Mouse (Mus musculus): ENCODE data around the gene Eefsec.

The Eefsec gene

DNA sequence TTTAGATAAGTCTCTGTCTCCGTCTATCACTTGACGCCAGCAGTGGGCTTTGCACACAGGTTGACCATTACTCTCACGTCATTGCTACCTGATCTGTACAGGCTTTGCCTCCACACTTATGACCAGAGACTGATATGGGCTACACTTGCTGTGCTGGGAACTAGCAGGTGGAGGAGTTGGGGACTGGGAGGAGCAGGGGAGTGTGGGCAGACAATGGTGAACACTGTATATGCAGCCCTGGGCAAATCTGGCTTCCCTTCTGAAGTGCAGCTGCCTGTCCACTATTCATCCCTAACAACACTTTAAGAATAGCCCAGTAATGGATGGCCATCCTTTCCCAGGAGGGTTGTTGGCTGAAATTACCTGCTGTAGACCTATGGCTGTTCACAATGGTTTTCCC is 103.4 kb downstream of the Eefsec start:
- CTCF ChIA-PET, result no interaction called here

DNA sequence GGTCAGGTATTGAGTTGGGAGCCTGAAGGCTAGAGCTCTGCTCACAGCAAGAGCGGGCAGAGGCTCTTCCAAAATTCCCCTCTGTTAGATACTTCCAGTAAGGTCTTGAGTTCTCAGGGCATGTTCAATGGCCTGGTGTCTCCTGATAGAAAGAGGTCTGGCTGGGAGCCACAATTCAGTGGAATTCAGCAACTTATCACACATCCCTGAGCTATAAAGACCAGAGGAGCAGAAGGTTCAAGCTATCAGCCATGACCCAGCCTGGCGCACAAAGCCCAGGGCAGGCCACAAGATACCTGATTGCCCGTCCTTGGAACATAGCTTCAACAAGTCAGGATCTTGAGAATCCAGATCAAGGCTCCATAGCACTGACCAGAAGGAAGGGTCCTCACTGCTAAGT is 105.2 kb downstream of the Eefsec start:
- CTCF ChIA-PET, result no interaction called here

DNA sequence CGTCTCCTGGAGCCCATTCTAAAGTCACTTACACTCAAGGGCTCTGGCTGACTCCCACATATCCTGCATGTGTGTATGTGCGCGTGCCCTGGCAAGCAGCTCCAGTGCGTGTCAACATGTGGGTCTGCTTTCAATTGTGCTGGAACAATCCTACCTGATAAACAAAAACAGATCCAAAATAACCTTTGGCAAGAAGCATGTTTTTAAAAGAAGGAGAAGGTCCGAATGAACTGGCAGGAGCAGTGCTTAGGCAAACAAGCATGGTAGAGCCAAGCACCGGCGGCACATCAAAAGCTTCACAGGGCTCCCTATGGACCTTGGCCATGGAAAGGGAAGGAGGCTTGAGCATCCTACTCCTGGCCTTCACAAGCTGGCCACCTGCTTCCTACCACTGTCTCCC is 105.6 kb downstream of the Eefsec start:
- CTCF ChIA-PET, result no interaction called here

DNA sequence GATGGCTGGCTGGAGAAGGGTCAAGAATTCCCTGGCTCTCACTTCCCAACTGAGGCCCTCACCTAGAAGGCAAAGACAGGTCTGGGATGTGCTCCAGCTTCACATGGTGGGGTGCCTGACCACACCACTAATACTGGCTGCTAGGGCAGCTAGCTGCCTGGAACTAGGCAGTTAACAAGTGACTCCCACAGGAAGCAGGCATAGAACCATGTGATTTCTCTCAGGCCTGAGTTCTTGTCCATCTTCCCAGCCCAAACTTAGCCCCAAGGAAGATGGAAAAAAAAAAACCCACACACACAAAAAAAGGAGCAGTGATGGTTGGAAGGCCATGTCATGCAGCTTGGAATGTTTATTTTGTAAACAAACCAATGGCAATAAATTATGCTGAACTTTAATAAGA is 117.0 kb downstream of the Eefsec start:
- CTCF ChIA-PET, result no interaction called here

DNA sequence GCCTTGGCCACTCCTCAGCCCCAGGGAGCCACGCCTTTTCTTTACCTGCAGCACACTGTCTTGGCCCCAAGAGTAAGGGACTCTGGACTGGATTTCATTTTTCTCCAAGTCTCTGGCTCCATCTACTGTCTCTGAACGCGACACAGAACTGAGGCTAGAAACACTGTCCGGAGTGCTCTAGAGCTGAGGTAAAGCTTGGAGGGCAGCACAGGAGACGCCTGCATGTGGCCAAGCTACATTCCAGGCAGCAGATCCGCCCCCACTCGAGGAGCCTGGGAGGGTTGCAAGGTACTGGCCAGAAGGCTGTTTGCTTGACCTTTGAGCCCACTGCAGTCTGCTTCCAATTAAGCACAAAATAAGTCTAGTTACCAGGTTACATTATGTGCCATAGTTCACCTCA is 124.5 kb downstream of the Eefsec start:
- CTCF ChIA-PET, result no interaction called here

DNA sequence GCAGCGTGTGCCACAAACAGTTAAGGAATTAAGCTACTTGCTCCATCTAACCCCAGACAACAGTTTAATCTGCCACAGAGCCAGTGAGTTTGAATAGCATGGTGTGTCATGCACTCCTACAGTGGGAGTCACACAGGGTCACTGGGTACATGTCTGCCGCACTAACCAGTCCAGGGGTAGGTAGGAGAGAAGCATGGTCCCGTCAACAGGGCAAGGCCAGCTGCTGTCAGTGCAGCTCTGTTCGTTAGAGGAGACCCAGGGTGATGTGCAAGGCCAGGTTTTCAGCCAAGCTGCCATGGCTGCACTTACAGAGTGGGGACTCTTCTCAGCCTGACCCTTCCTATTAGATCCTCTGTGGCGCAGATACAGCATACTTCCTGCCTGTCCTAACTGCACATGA is 125.1 kb downstream of the Eefsec start:
- CTCF ChIA-PET, result no interaction called here

DNA sequence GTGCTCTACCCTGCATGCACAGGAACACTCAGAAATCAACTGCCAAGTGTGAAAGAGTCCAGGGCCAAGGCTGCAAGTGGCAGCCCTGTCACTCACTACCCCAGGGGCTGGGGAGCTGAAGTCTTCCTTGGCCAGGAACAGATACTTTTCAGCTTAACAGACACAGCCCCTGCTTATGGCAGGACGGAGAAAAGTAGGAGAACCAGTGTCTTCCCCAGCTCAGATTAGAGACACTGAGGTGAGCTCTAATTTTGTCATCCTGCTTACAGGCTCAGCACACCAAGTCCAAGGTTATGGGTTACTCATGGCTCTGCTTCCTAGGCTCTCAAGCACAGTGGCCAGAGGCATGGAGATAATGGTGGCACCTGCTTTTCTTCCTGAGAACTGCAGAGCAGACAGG is 126.6 kb downstream of the Eefsec start:
- CTCF ChIA-PET, result no interaction called here

DNA sequence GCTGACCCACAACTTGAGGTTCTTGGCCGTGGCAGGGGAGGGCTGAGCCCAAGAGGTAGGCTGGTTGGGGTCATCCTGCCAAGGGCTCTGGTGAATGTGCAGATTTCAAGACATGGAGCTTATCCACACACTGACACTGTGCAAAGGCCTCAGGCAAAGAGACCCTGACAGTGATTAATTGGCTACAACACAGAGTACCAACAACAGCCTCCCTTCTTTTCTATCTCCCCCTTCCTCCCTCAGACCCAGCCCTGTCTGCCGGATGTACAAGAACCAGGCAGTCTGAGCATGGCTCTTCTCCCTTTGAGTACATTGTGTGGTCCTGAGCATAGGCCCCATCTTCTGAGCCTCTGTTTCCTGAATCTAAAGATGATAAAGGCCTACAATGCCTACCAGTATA is 131.0 kb downstream of the Eefsec start:
- CTCF ChIA-PET, result interaction anchor here (0.6 kb wide), 1 partner anchor 73 kb away, joined by 5 read pairs; no protein-coding TSS in a partner anchor

DNA sequence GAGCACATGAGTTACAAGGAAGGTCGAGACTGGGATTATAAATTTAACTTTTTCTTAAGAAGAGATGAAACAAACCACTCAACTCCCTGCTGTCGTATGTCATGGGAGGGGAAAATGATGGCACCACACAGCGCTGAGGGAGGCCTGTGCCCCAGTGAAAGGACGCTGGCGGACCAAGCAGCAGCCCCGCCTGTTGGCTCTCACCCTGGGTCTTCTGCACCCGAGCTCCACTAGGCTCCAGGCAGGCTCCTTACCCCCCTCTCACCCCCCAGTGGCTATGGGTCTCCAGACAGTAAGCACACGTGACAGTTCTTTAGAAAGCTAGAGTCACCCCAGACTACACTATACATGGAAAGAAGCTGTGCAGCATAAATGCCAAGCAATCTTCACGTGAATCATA is 132.4 kb downstream of the Eefsec start:
- CTCF ChIA-PET, result no interaction called here

DNA sequence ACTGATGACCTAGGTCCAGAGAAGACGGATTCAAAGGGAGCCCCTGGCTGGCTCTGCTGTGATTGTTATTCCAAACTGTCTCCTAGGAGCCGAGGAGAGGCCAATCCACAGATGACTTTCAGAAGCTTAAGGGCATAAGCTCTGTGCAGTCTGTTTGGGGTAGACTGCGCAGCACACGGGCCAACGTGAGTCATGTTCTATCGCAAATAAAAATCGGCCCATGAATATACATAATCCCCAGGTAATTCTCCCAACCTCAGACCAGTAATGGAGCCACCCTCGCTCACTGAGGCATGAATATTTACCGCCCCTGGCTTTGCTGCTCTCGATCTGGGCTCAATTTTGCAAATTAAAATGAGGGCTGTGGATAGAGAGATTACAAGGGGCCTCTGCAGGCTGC is 134.7 kb downstream of the Eefsec start:
- CTCF ChIA-PET, result interaction anchor here (0.5 kb wide), 1 partner anchor 13 kb away, joined by 10 read pairs; no protein-coding TSS in a partner anchor

DNA sequence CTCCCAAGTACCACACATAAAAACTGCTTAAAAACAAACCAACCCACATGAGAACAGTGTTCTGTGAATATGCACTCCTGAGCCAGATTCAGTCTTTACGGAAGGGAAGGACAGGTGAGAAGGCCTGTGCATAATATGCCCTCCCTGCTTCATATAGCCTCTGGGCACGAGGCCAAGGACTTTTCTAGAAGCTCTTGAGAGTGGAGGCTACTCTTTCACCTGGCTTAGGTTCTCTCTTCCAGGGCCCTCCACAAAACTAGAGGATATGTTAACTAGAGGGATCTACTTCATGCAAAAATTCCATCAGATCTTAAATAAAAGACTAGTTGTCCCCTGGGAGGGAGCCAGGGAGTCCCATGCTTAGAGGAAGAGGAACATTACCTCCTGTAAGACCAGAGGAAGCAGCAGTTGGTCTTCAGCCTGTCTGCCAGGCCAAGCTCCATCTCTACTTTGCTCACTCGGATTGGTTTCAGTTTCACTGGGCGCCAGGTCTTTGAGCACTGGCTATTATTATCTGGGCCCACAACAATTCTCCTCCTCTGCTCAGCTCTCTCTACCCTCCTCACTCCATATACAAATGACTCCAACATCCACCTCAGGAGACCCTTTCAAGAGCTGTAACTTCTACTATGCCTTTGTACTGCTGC is 140.1 kb downstream of the Eefsec start:
- CTCF ChIA-PET, result interaction anchor here (0.6 kb wide), 1 partner anchor 138 kb away, joined by 16 read pairs; no protein-coding TSS in a partner anchor

DNA sequence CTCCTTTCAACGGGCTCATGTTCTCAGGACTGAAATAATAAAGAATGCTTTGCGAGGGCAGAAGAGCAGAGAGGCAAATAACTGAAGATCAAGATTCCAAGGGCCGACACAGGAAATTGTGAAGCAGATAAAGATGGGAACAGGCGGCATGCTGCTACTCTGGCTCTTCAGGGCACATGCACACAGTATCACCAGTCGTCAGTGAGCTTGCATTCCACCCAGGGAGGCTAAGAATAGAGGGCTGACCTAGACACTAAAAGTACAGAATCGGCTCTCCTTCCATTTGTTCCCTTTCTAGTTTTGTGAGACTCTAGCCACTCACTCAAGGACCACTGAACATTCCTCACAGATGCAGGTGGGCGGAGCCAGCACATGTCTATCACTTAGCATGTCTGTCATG is 145.1 kb downstream of the Eefsec start:
- CTCF ChIA-PET, result no interaction called here

DNA sequence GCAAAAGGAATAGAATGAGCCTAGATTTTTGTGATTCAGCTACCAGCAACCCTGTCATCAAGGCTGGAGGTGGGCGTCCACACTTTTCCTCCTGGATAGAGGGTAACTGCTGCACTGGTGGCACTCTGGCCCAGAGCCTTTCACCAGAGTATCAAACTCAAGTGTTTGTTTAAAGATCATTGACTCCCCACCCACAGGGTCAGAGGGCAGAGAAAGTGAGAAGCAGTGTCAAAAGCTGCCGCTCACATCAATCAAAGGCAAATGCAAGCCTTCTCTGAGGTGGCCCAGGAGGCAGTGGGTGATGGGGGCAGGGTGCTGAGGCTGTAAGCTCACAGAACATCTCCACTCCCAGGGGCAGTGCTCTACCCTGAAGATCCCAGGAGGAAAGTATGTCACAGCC is 146.8 kb downstream of the Eefsec start:
- CTCF ChIA-PET, result interaction anchor here (0.7 kb wide), 1 partner anchor 63 kb away, joined by 9 read pairs; no protein-coding TSS in a partner anchor

DNA sequence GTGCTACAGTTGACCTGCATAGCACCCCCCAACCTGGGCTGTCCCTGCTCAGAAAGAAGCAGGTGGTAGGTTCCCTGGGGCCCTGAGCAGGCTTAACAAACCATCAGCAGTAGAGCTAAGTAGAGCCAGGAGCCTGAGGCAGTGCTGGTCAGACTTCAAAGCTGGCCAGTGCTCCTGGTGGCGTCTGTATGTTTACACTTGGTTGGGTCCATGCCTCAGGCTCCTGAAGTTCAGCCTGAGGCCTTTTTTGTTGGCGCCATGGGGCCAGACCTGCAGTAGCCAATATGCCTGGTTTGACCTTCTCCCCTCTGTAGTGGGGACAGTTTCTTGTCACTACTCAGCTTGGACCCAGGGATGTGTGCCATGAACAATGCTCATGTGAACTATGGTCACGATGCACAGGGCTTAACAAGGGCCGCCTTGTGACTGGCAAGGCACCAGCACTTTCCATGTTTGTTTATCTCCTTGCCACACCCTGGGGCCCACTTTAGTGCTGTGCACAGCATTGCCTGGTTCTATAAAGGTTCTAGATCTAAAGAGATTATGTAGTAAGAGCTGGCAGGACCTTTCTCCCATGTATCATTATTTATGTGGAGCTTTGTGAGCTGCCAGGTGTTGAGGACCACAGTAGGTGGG is 153.9 kb downstream of the Eefsec start:
- CTCF ChIA-PET, result no interaction called here

DNA sequence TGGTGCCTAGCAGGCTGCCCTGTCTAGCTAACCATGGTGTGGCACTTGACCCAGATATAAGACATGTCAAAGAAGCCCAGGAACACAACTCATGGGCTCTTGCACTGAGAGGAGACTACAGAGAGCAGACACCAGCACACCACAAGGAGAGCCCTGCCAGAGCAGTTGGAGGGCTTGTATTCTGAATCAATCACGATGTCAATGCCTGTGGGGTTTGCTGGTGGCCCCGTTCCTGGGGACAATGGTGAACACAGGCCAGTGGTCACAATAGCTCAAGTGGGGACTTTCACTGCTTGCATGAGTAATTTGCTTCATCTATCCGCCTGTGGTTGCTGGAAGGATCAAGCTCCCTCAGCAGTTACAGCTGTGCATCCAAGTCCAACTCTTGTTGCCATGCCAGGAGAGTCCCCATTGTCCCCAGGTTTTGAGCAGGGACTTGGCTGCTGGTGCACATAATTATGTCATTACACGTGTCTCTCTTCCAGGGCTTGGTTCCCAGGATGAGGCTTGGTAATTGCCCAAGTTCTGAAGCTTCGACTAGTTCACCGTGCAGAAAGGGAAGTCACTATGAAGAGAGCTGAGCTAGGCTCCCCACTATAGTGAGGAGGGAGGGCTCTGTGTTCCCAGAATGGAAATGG is 156.1 kb downstream of the Eefsec start:
- CTCF ChIA-PET, result no interaction called here

DNA sequence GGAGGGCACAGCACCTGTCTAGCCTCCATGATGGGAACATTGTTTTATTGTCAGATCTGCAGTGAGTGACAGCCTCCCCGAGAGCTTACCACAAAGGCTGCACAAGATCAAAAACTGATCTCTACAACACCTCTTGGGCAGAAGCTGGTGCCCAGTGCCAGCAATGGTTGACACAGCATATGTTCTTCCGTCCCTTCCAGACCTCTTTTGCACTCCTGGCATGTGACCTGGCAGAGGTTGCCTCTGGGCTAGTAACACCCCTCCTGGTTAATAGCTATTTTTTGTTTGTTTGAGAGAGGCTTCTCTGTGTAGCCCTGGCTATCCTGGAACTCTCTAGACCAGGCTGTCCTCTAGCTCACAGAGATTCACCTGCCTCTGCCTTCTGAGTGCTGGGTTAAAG is 168.2 kb downstream of the Eefsec start:
- CTCF ChIA-PET, result no interaction called here

DNA sequence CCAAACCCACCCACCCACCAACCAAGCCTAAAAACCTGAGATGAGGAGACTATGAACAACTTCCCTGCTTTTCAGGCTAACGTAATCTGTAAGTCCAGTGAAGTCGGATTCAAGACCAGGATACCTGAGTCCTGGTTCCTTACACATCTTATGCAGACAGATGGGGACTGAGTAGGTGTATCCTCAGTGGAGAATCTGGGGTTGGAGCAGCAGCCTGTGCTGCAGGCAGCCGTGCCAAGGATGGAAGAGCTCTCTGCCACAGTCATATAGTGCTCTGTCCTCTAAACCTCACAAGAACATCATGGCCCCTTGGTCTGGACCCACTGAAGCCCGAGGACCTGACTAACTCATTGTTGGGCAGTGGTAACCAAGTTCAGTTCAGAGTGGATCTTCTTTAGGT is 169.1 kb downstream of the Eefsec start:
- CTCF ChIA-PET, result no interaction called here

DNA sequence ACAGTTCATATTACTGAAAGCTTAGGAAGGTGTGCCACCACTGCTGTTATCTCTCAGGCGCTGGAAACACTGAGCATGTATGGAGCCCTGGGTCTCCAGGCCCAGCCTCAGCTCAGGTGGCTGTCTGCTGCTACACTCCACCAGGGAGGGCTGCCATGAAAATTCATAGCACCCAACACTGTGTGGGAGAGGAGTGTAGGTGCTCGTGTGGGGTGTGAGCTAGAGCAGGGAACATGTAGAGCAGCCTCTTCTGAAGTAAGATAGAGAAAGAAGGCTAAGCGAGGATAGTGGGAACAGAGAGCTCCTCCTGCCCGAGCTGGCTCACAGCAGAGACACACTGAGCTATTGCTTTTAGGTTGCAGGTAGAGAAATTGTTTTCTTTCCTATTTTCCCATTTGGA is 170.1 kb downstream of the Eefsec start:
- CTCF ChIA-PET, result no interaction called here

DNA sequence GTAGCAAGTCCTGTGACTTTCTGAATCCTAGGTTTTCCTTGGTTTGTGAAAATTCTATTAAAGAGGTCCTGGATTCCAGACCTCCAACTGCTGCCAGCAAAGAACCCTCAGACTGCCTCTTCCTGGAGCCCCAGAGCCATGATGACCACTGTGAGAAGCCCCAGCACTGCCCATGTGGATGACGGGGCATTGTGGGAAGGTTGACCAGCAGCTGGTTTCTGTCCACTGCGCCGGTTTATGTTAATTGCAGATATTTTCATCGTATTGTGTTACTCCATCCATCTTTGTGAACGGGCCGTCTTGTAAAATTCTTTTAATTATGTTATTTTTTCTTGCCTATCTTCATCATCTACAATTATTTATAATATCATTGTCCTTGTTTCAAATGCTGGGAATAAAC is 171.7 kb downstream of the Eefsec start:
- CTCF ChIA-PET, result no interaction called here

DNA sequence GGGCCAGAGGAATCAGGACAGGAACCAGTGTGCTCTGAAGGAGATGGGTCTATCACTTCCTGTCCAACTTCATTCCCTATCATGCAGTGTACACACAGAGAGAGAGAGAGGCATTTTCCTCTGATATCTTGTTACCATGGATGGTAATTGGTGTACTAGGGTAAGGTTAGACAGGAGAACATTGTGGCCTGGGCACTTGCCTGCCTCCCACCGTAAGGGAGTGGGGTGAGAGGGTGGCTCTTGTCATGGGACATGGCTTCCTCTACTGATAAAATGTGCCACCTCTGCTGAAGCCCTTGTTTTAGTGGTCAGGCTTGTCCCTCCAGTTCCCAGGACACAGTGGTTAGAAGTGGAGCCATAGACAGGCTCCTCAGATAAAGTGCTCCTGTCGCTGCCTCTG is 178.4 kb downstream of the Eefsec start:
- CTCF ChIA-PET, result no interaction called here

DNA sequence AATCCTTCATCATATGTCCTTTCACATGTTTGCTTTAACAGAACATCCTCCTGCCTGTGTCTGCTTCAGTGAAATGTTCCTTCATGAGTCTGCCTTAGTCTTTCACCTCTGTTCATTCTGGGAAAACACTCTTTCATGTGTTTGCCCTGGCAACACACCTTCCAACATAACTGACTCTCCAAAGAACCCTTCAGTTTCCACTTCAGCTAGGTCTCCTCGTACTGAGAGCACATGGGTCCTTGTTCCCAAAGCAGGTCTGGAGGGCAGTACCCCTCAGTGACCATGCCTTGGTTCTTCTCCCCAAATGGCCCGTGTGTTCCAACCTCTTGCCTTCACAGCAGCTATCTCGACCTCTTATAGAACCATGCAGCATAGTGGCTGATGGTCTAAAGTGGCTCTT is 179.3 kb downstream of the Eefsec start:
- CTCF ChIA-PET, result no interaction called here

DNA sequence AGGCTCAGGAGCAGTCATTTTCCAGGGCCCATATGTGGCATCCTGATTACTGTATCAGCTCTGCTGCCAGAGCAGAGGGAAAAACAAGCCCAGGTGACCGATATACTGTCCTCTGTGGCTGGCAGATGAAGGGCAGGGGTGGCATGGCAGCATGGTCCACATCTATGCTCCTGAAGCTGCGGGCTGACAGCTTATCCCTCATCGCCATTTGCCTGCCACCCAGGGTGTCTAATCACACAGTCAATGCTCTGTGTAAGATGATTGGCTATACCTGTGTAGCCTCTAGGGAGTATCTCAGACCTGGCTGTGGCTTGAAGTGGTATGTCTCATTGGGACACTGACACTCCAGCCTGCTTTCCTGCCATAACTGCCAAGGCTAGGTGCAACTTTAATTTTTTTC is 180.3 kb downstream of the Eefsec start:
- CTCF ChIA-PET, result no interaction called here

DNA sequence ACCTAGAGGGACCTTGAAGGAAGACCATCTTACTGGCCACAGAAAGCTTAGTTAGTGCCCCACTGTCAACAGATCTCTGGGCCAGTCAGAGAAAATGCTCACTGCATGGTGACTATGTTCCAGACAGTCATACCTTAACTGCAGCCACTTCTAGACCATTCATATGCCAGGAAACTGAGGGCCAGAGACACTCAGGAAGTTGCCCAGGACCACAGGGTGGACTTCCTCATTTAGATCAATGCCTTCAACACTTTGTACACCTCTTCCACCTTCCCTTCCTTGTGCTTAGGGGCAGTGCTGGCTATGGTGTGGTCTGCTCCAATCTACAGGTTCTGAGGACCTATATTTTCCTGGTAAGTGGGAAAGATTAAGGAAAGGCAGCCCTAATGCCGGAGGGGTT is 181.0 kb downstream of the Eefsec start:
- CTCF ChIA-PET, result no interaction called here

DNA sequence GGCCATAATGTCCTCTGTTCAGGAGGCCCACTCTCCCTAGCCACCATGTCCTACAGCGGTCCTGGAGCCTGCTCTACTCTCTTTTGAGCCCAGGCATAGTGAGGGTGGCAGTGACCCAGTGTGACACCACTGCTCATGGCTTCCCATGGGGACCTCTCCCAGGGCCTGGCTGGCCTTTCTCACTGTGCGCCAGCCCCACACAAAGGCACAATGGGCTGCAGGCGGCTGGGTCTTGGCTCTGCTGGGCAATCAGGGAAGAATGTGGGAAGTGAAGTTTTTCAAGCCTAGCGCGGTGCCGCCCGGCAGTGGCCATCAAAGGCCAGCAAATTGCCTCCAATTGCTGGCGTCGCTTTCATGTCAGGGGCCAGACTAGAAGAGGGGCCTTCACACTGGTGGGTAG is 184.2 kb downstream of the Eefsec start:
- CTCF ChIA-PET, result no interaction called here
